Mouse (Mus musculus): ENCODE measurements around the gene Elavl3.
A peak's percentile ranks its signal among the peaks of the same experiment; 100 is the strongest.

DNA sequence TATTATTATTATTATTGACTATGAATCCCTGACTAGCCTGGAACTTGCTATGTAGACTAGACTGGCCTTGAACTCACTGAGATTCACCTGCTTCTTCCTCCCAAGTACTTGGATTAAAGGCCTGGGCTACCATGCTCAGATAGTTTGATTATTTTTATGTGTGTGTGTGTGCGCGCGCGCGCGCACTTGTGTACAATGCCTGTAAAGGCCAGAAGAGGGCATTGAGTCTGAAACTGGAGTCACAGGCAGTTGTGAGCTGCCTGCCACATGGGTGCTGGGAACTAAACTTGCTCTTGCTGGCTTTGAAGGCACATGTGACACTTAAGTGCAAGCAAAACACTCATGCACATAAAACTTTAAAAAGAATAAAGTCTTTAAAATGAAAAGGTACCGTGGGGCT, 37.5 kb upstream of the Elavl3 start:
- TF ChIP-seq CTCF (IDR thresholded peaks at IDR 0.05 in 2 of 3, conservative IDR thresholded peaks at IDR 0.05 in 1 of 3; ENCODE audit: control insufficient read depth in 1 of 3, insufficient read depth in 1 of 3, low read depth in 2 of 3, low read length in 3 of 3, poor library complexity in 1 of 3, severe bottlenecking in 1 of 3) (peak in 1 of 3 experiments; percentile 9; a peak in 1 of 6 replicates), GATA1 (IDR thresholded peaks at IDR 0.05; ENCODE audit: low read depth, low read length) (no peak), POLR2A (IDR thresholded peaks at IDR 0.05; ENCODE audit: control insufficient read depth in 1 of 2, insufficient read depth in 1 of 2, low read depth in 1 of 2, low read length in 2 of 2, poor library complexity in 1 of 2) (no peak), EP300 (IDR thresholded peaks at IDR 0.05; ENCODE audit: low read depth in 1 of 2, low read length in 2 of 2) (no peak), MAFK (IDR thresholded peaks at IDR 0.05; ENCODE audit: borderline replicate concordance, low read depth, low read length) (no peak), BHLHE40 (IDR thresholded peaks at IDR 0.05; ENCODE audit: borderline replicate concordance, low read depth, low read length) (no peak), ZMIZ1 (IDR thresholded peaks at IDR 0.05; ENCODE audit: low read depth, low read length) (no peak), GABPA (IDR thresholded peaks at IDR 0.05; ENCODE audit: low read depth, low read length) (no peak), USF1 (IDR thresholded peaks at IDR 0.05; ENCODE audit: low read depth, low read length) (no peak)

All from MEL (cell line).